In the genomic region with DNA sequence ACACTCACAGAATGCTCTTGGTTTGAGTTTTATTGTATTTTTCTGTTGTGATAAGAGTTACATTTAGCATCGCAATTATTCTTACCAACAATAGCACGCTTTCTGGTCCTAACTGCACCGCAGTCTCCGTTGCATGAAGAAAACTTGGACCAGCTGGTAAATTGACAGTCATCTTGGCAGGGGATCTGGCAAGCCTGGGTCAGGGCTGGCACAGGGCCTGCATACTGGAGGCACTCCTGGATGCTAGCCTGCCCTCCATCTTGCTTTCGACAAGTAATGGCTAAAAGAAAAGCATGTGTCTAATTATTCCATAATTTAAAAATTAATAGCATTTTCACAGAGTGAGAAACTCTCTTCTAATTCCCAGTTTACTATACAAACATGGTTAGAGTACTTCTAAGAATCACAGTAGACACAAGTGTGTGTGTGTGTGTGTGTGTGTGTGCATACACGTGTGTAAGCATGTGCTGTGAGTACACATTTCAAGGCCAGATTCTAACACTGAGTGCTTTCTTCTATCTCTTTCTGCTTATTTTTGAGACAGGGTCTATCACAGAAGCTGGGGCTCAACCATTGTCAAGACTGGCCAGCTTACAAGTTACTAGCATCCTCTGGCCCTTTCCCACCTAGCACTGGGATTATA, we compare ENCODE assay signal across 8 mouse cellular contexts.
DNase-seq lines count a peak whose midpoint lies in the region; ATAC-seq lines count a peak whose summit lies in the region.

No protein-coding gene starts in this region.

- no peaks in the 10 kb centered on the region for H3K9me3 ChIP-seq in midbrain, embryonic 15.5 days

- H3K4me1 ChIP-seq in midbrain, embryonic 15.5 days, result no peaks in the 10 kb centered on the region

- peak; percentile 92 for ATAC-seq in midbrain, embryonic 15.5 days (replicated peaks)
- no peak for ATAC-seq in erythroid progenitor cell, adult 5-6 weeks (replicated peaks; ENCODE audit: low FRiP score, poor library complexity, severe bottlenecking)

- no peaks in the 10 kb centered on the region for H3K27me3 ChIP-seq in midbrain, embryonic 15.5 days (replicated peaks)

- WGBS in midbrain, embryonic 15.5 days, result 68% methylated on average over 6 of the region's 6 CpGs

- H3K4me2 ChIP-seq in midbrain, embryonic 15.5 days, result no peak overlapping the region

- no peak overlapping the region for H3K27ac ChIP-seq in midbrain, embryonic 15.5 days

- no peak overlapping the region for H3K9ac ChIP-seq in midbrain, embryonic 15.5 days

- DNase-seq in gastrocnemius, adult 18-20 months (ENCODE audit: low spot score), result peak; percentile 11
- no peak for DNase-seq in gastrocnemius, postnatal 25 days
- peak; percentile 34 to 35 for DNase-seq in adrenal gland, postnatal 36 days
- peak; percentile 40 to 65 for DNase-seq in frontal cortex, postnatal 36 days (ENCODE audit: low spot score in 2 of 2)
- DNase-seq in layer of hippocampus, adult 8-10 months (ENCODE audit: low spot score in 2 of 2), result peak; percentile 69 to 82
- no peak for DNase-seq in spleen, postnatal 4 days (ENCODE audit: low spot score in 2 of 2)

- H3K4me3 ChIP-seq in midbrain, embryonic 15.5 days, result no peak overlapping the region

- H3K36me3 ChIP-seq in midbrain, embryonic 15.5 days (replicated peaks), result no peaks in the 10 kb centered on the region

Comparison
In these comparisons a context has a peak if more than half of its experiments do, and no peak if none do; other contexts are left out.
1. DNase-seq: peak in gastrocnemius, adult 18-20 months (single experiment), adrenal gland, postnatal 36 days (2 of 2), frontal cortex, postnatal 36 days (2 of 2) and layer of hippocampus, adult 8-10 months (2 of 2); none in gastrocnemius, postnatal 25 days (single experiment) and spleen, postnatal 4 days (0 of 2).